Mouse (Mus musculus): ENCODE measurements around the gene Blvrb.

Blvrb gene

DNA sequence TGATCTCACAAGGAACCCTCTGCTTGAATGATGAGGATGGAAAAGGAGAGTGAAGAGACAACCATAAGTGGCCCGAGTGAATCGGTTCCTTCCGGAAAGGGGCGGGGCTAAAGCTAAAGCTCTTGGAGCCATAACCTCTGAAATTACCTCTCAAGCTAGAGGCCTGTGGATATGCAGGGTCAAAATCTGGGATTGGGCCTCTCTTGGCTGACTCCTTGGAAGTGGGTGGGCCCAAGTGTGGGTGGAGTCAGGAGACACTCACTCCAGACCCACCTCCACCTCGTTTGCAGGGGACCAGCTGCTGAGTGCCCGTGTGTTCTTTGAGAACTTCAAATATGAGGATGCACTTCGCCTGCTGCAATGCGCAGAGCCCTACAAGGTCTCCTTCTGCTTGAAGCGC is 67.2 kb downstream of the Blvrb start:
- DNase-seq (ENCODE audit: low read depth, low spot score): no peak
